Mouse (Mus musculus) hindbrain, embryonic 16.5 days (tissue): ENCODE data around the gene Wdr18. TPM values are rescaled to one million over a fixed set of nuclear protein-coding genes. Genes with fewer than 3 reads are reported as not detected.
A peak's percentile ranks its signal among the peaks of the same experiment; 100 is the strongest.

Experiments used
- ATAC-seq: fragments of 200-750 bp; cut with Nextera tagmentation; 2 replicates; pipeline ENCODE4 v1.8.0; 2017; ENCODE audit warnings: moderate TSS enrichment, moderate library complexity
- H3K27ac ChIP-seq: fragments of 300-500 bp; sonication (generic); 2 replicates; pipeline ENCODE4 v1.5.1; 2014; ENCODE audit warnings: low read depth, mild to moderate bottlenecking, control low read depth, low read length, moderate library complexity
- H3K27me3 ChIP-seq: fragments of 300-500 bp; sonication (generic); replicated peaks from 2 replicates; pipeline ENCODE4 v1.6.1; 2014; ENCODE audit warnings: low read length; ENCODE audit not compliant: control insufficient read depth, insufficient read depth
- H3K36me3 ChIP-seq: fragments of 300-500 bp; sonication (generic); 2 replicates; pipeline ENCODE4 v1.6.1; 2014; ENCODE audit warnings: mild to moderate bottlenecking, low read length, moderate library complexity, mixed read lengths; ENCODE audit not compliant: control insufficient read depth, insufficient read depth
- H3K4me1 ChIP-seq: fragments of 300-500 bp; sonication (generic); 2 replicates; pipeline ENCODE4 v1.6.1; 2014; ENCODE audit warnings: low read depth, low read length; ENCODE audit not compliant: control insufficient read depth, insufficient read depth
- H3K4me2 ChIP-seq: fragments of 300-500 bp; sonication (generic); 2 replicates; pipeline ENCODE4 v1.6.1; 2014; ENCODE audit warnings: mild to moderate bottlenecking, low read length, control low read depth, moderate library complexity
- H3K4me3 ChIP-seq: fragments of 300-500 bp; sonication (generic); 2 replicates; pipeline ENCODE4 v1.5.1; 2014; ENCODE audit warnings: mild to moderate bottlenecking, low read length, control low read depth, moderate library complexity
- H3K9ac ChIP-seq: fragments of 300-500 bp; sonication (generic); 2 replicates; pipeline ENCODE4 v1.6.1; 2014; ENCODE audit warnings: low read depth, mild to moderate bottlenecking, control low read depth, low read length, moderate library complexity
- H3K9me3 ChIP-seq: fragments of 300-500 bp; sonication (generic); 2 replicates; pipeline ENCODE4 v1.6.1; 2014; ENCODE audit warnings: mild to moderate bottlenecking, low read length, moderate library complexity; ENCODE audit not compliant: control insufficient read depth
- WGBS: fragments of 180-500 bp; shearing (Covaris S2); extraction: QIAGEN DNeasy Blood & Tissue Kit; methylation state at CpG from one replicate; pipeline ENCODE4 v1.1.7; 2014; 5-methylcytosine and 5-hydroxymethylcytosine counted together
- polyA plus RNA-seq: library from polyadenylated mRNA; unstranded; fragments of >200 nt; fragmentation: Nextera tagmentation; extraction: Ambion mirVana; gene quantifications from 2 replicates; pipeline ENCODE4 v1.2.1, GENCODE M21; 2015

Gene Wdr18
- 97.7 and 102 TPM in 2 replicates for polyA plus RNA-seq

DNA sequence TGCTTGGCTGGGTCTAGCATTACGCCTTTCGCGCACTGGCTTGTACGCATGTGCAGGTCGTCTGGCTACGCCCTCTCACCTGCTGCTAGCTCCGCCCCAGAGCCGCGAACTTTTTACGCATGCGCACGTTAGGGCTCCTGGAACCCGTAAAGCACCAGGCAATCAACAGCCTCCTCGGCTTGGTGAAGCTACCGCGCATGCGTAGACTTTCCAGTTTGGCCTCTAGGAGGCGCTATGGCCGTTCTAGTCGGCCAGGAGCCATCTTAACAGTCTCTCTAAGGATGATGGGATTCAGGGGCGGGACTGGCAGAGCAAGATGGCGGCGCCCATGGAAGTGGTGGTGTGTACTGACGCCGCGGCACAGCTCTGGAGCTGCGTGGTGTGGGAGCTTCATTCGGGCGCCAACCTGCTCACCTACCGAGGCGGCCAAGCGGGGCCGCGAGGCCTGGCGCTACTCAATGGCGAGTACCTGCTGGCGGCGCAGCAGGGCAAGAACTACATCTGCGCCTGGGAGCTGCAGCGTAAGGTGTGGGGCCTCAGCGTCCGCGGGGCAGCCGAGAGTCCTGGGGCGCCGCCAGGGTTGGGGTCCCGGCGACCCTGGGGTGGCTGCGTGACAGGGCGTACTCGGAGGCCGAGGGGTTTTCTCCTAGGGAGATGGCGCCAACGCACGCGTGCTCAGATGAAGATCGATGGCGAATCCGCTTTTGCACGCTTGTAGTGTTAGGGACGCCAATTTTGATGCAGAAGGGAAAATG lies at the start of gene Wdr18:
Wdr18 (plus strand) TSS at position 306 of the 755 bp plus-strand sequence.
- WGBS = under 1% methylated on average over 60 of the region's 61 CpGs
- H3K4me3 ChIP-seq = peak within 1 kb of the TSS; percentile 69
- H3K36me3 ChIP-seq = peaks cover 7% of the 10 kb centered on the region; the same call in 1 of the 2 replicates
- peak within 1 kb of the TSS; percentile 76 for H3K27ac ChIP-seq
- H3K9ac ChIP-seq = peak within 1 kb of the TSS; percentile 78
- H3K4me1 ChIP-seq = peaks cover 9% of the 10 kb centered on the region
- H3K27me3 ChIP-seq = no peaks in the 10 kb centered on the region
- no peaks in the 10 kb centered on the region for H3K9me3 ChIP-seq
- peak; percentile 96 for ATAC-seq
- H3K4me2 ChIP-seq = peak within 1 kb of the TSS; percentile 89

DNA sequence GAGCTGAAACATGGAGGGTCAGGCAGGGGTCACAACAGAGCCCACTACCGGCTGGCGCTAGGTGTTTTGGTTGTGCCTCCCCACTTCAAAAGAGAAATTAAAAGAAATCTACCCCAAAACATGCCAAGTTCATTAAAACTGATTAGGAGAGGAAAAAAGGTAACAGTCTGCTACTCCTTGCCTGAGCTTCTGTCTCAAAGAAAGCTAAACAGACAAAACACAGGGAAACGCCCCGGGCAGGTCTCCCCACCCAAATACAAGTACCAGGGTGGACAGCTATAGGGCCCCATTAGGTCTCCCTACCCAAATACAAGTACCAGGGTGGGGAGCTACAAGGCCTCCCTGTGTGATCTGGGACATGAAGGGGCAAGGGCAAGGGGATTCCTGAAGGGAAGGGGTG lies 49.4 kb upstream of the Wdr18 start, which contains the start of gene Gm26602:
Gm26602 (plus strand) TSS at position 301 of the 400 bp plus-strand sequence.
- no peaks in the 10 kb centered on the region for H3K9me3 ChIP-seq
- no peaks in the 10 kb centered on the region for H3K27me3 ChIP-seq
- H3K36me3 ChIP-seq = peaks cover 12% of the 10 kb centered on the region
- peaks cover 22% of the 10 kb centered on the region for H3K4me1 ChIP-seq
- peak within 1 kb of the TSS; percentile 54 for H3K9ac ChIP-seq
- WGBS = 99% methylated on average over 4 of the region's 4 CpGs
- H3K27ac ChIP-seq = peak within 1 kb of the TSS; percentile 85
- no peak for ATAC-seq
- H3K4me3 ChIP-seq = no peak within 1 kb of the TSS
- no peak within 1 kb of the TSS for H3K4me2 ChIP-seq

DNA sequence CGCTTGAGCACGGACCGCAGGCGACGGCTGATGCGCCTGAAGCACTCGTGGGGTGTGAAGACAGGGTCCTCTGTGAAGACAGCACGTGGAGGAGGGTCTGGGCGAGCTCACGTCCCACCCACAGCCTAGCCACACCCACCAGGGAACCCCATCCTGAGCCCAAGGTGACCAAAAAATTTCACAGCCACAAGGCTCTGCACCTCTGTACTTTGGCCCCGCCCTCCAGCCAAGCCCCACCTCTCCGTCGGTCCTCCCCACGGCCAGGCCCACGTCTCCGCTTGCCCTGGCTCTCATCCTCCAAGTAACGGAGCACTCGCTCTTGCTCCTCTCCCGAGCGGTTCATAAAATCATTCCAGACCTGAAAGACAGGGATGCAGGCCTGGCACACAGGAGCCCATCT lies 47.5 kb upstream of the Wdr18 start:
- Histone ChIP-seq H3K4me3 (no peak overlapping the region), H3K27me3 (no peaks in the 10 kb centered on the region), H3K4me1 (peaks cover 33% of the 10 kb centered on the region), H3K4me2 (no peak overlapping the region), H3K27ac (no peak overlapping the region), H3K9ac (no peak overlapping the region), H3K36me3 (0 out of 2 replicates have a peak, but pooled peaks cover 7% of the 10 kb centered on the region), H3K9me3 (no peaks in the 10 kb centered on the region)
- ATAC-seq = no peak
- WGBS = 71% methylated on average over 20 of the region's 20 CpGs

- Histone ChIP-seq H3K36me3 (0 out of 2 replicates have a peak, but pooled peaks cover 7% of the 10 kb centered on the region), H3K4me2 (no peak overlapping the region), H3K4me3 (no peak overlapping the region), H3K9ac (0 out of 2 replicates have a peak overlapping the region, but pooled peaks have one; percentile 18), H3K9me3 (no peaks in the 10 kb centered on the region), H3K27ac (no peak overlapping the region), H3K4me1 (peaks cover 30% of the 10 kb centered on the region), H3K27me3 (peaks cover 18% of the 10 kb centered on the region)
- 65% methylated on average over 11 of the region's 11 CpGs for WGBS
- no peak for ATAC-seq
Observed at GRCm38 (mm10) chr10:79914131-79914947, 45.6 kb upstream of the Wdr18 start.

- Histone ChIP-seq H3K4me3 (no peak overlapping the region), H3K27ac (no peak overlapping the region), H3K9me3 (no peaks in the 10 kb centered on the region), H3K9ac (no peak overlapping the region), H3K4me1 (peaks cover 27% of the 10 kb centered on the region), H3K4me2 (no peak overlapping the region), H3K36me3 (0 out of 2 replicates have a peak, but pooled peaks cover 7% of the 10 kb centered on the region), H3K27me3 (peaks cover 24% of the 10 kb centered on the region)
- WGBS = 73% methylated on average over 7 of the region's 7 CpGs
- no peak for ATAC-seq
Observed at GRCm38 (mm10) chr10:79914948-79915596, 44.9 kb upstream of the Wdr18 start.

DNA sequence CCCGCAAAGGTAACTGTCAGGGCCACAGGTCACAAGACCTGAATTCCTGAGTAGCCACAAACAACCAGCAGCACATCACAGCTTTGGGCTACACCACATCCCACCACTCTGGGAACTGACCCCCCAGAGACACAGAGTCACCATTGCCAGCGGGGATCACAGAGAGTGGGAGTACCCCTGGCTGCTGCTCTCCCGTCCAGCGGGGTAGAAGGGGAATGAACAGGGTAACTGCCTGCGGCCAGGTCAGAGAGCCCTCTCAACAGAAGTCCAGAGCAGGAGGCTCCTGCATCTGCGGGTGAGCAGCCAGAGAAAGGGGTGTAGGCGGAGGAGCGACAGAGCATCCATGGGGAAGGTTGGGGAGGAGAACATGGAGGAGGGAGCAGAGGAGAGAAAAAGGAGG lies 43.9 kb upstream of the Wdr18 start:
- Histone ChIP-seq H3K9ac (peak overlapping the region; percentile 94), H3K27me3 (peaks cover 34% of the 10 kb centered on the region), H3K4me3 (peak overlapping the region; percentile 73), H3K36me3 (0 out of 2 replicates have a peak, but pooled peaks cover 2% of the 10 kb centered on the region), H3K4me2 (peak overlapping the region; percentile 89), H3K27ac (peak overlapping the region; percentile 70; the same call in 1 of the 2 replicates), H3K4me1 (peaks cover 30% of the 10 kb centered on the region), H3K9me3 (no peaks in the 10 kb centered on the region)
- WGBS = 8% methylated on average over 8 of the region's 8 CpGs
- no peak for ATAC-seq

- Histone ChIP-seq H3K4me2 (peak within 1 kb of the TSS; percentile 89), H3K9me3 (no peaks in the 10 kb centered on the region), H3K4me3 (peak within 1 kb of the TSS; percentile 73), H3K27me3 (peaks cover 41% of the 10 kb centered on the region), H3K36me3 (0 out of 2 replicates have a peak, but pooled peaks cover 2% of the 10 kb centered on the region), H3K9ac (peak within 1 kb of the TSS; percentile 94), H3K27ac (peak within 1 kb of the TSS; percentile 70), H3K4me1 (peaks cover 36% of the 10 kb centered on the region)
- peak; percentile 80 for ATAC-seq
- WGBS = 2% methylated on average over 41 of the region's 42 CpGs
Observed at GRCm38 (mm10) chr10:79916808-79917531, 43.0 kb upstream of the Wdr18 start, which contains the start of gene Kiss1r. Gene Kiss1r, plus strand, starts transcription at chr10:79916971.

DNA sequence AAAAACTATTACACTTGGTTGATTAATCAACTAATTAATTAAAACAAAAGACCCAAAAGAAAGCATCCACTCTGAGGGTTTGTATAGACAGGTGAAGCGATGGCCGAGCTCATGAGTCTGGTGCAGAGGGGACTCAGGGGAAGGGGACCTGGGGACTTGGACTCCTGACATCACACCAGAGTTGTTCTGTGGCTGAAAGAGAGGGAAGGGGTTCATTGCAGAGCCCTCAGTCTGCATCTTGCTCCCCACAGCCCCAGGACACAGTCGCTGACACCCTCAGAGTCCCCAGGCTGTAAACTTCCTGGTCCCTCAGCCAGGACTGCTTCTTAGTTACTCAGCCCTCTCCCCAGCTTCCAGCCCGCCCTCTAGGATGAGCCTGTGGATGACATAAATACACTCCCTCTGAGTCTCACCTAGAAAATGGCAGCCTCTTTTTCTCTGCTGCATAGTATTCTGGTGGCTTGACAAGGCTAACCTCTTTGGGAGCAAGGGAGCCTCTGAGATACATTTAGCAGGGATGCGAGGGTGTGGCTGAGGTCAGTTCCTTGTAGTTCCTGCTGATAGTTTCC lies 42.3 kb upstream of the Wdr18 start:
- Histone ChIP-seq H3K36me3 (no peaks in the 10 kb centered on the region), H3K27me3 (peaks cover 47% of the 10 kb centered on the region), H3K9ac (peak overlapping the region; percentile 94), H3K9me3 (no peaks in the 10 kb centered on the region), H3K4me1 (peaks cover 36% of the 10 kb centered on the region), H3K4me2 (peak overlapping the region; percentile 89), H3K27ac (no peak overlapping the region), H3K4me3 (peak overlapping the region; percentile 73)
- WGBS = 69% methylated on average over 5 of the region's 5 CpGs
- ATAC-seq = no peak
